Mouse (Mus musculus): ENCODE data around the gene Nadk. TPM values are rescaled to one million over a fixed set of nuclear protein-coding genes. Genes with fewer than 3 reads are reported as not detected.

Nadk gene
- polyA plus RNA-seq, 1 experiment, result 75.3 TPM

- TF ChIP-seq POLR2A (IDR thresholded peaks at IDR 0.05; ENCODE audit: low read depth, low read length) (peak; percentile 43; the same call in 1 of the 2 replicates), CTCF (IDR thresholded peaks at IDR 0.05; ENCODE audit: extremely low read depth, insufficient read depth, insufficient read length, insufficient replicate concordance) (no peak)
- peak; percentile 83 to 89 for DNase-seq (ENCODE audit: low read depth in 1 of 2, low spot score in 2 of 2)
- Histone ChIP-seq H3K27me3 (ENCODE audit: control insufficient read depth, insufficient read depth, low read length) (no peaks in the 10 kb centered on the region), H3K4me1 (ENCODE audit: control insufficient read depth, insufficient read depth, insufficient read length) (no peaks in the 10 kb centered on the region), H3K4me3 (ENCODE audit: extremely low read depth, insufficient read depth, insufficient read length) (peak within 1 kb of the TSS; percentile 82), H3K27ac (ENCODE audit: insufficient read depth, low read length) (peak within 1 kb of the TSS; percentile 99), H3K36me3 (ENCODE audit: control insufficient read depth, insufficient read depth, low read length) (no peaks in the 10 kb centered on the region)
- 0% methylated on average over 65 of the region's 65 CpGs for WGBS
These were observed 39.2 kb downstream of the Nadk start, which contains the start of gene Slc35e2 for GRCm38 (mm10) chr4:155601091-155601996. Gene Slc35e2 (plus strand): TSS chr4:155601416.

- TF ChIP-seq POLR2A (IDR thresholded peaks at IDR 0.05; ENCODE audit: low read depth, low read length), result no peak
- no peak for TF ChIP-seq CTCF (IDR thresholded peaks at IDR 0.05; ENCODE audit: extremely low read depth, insufficient read depth, insufficient read length, insufficient replicate concordance)
- Histone ChIP-seq H3K27me3 (ENCODE audit: control insufficient read depth, insufficient read depth, low read length) (no peaks in the 10 kb centered on the region), H3K4me1 (ENCODE audit: control insufficient read depth, insufficient read depth, insufficient read length) (no peaks in the 10 kb centered on the region), H3K4me3 (ENCODE audit: extremely low read depth, insufficient read depth, insufficient read length) (peak overlapping the region; percentile 82), H3K27ac (ENCODE audit: insufficient read depth, low read length) (peak overlapping the region; percentile 87), H3K36me3 (ENCODE audit: control insufficient read depth, insufficient read depth, low read length) (no peaks in the 10 kb centered on the region)
- WGBS, result 2% methylated on average over 30 of the region's 31 CpGs
- peak in 1 of 2 experiments; percentile 15 for DNase-seq (ENCODE audit: low read depth in 1 of 2, low spot score in 2 of 2)
These were observed 39.8 kb downstream of the Nadk start for GRCm38 (mm10) chr4:155601997-155602456.

GRCm38 (mm10) chr4:155602753-155603152 lies 40.6 kb downstream of the Nadk start:
- TF ChIP-seq POLR2A (IDR thresholded peaks at IDR 0.05; ENCODE audit: low read depth, low read length) (no peak), CTCF (IDR thresholded peaks at IDR 0.05; ENCODE audit: extremely low read depth, insufficient read depth, insufficient read length, insufficient replicate concordance) (no peak)
- no peak overlapping the region for H3K27ac ChIP-seq (ENCODE audit: insufficient read depth, low read length)
- 78% methylated on average over 1 of the region's 1 CpGs for WGBS
- no peaks in the 10 kb centered on the region for H3K36me3 ChIP-seq (ENCODE audit: control insufficient read depth, insufficient read depth, low read length)
- peak overlapping the region; percentile 82; the same call in 1 of the 2 replicates for H3K4me3 ChIP-seq (ENCODE audit: extremely low read depth, insufficient read depth, insufficient read length)
- DNase-seq (ENCODE audit: low read depth in 1 of 2, low spot score in 2 of 2), result no peak
- H3K27me3 ChIP-seq (ENCODE audit: control insufficient read depth, insufficient read depth, low read length), result no peaks in the 10 kb centered on the region
- no peaks in the 10 kb centered on the region for H3K4me1 ChIP-seq (ENCODE audit: control insufficient read depth, insufficient read depth, insufficient read length)

GRCm38 (mm10) chr4:155603801-155604200 lies 41.6 kb downstream of the Nadk start:
- Histone ChIP-seq H3K4me1 (ENCODE audit: control insufficient read depth, insufficient read depth, insufficient read length) (no peaks in the 10 kb centered on the region), H3K4me3 (ENCODE audit: extremely low read depth, insufficient read depth, insufficient read length) (no peak overlapping the region), H3K36me3 (ENCODE audit: control insufficient read depth, insufficient read depth, low read length) (no peaks in the 10 kb centered on the region), H3K27me3 (ENCODE audit: control insufficient read depth, insufficient read depth, low read length) (no peaks in the 10 kb centered on the region), H3K27ac (ENCODE audit: insufficient read depth, low read length) (no peak overlapping the region)
- DNase-seq (ENCODE audit: low read depth in 1 of 2, low spot score in 2 of 2), result no peak
- TF ChIP-seq CTCF (IDR thresholded peaks at IDR 0.05; ENCODE audit: extremely low read depth, insufficient read depth, insufficient read length, insufficient replicate concordance) (no peak), POLR2A (IDR thresholded peaks at IDR 0.05; ENCODE audit: low read depth, low read length) (no peak)
- WGBS, result 83% methylated on average over 6 of the region's 6 CpGs

- TF ChIP-seq CTCF (IDR thresholded peaks at IDR 0.05; ENCODE audit: extremely low read depth, insufficient read depth, insufficient read length, insufficient replicate concordance) (no peak), POLR2A (IDR thresholded peaks at IDR 0.05; ENCODE audit: low read depth, low read length) (no peak)
- Histone ChIP-seq H3K27ac (ENCODE audit: insufficient read depth, low read length) (no peak overlapping the region), H3K4me1 (ENCODE audit: control insufficient read depth, insufficient read depth, insufficient read length) (no peaks in the 10 kb centered on the region), H3K4me3 (ENCODE audit: extremely low read depth, insufficient read depth, insufficient read length) (no peak overlapping the region), H3K27me3 (ENCODE audit: control insufficient read depth, insufficient read depth, low read length) (no peaks in the 10 kb centered on the region), H3K36me3 (ENCODE audit: control insufficient read depth, insufficient read depth, low read length) (peaks cover 3% of the 10 kb centered on the region; the same call in 1 of the 2 replicates)
- 93% methylated on average over 4 of the region's 4 CpGs for WGBS
- DNase-seq (ENCODE audit: low read depth in 1 of 2, low spot score in 2 of 2), result no peak
These were observed 43.0 kb downstream of the Nadk start for GRCm38 (mm10) chr4:155605132-155605531.

- peaks cover 4% of the 10 kb centered on the region; the same call in 1 of the 2 replicates for H3K36me3 ChIP-seq (ENCODE audit: control insufficient read depth, insufficient read depth, low read length)
- no peaks in the 10 kb centered on the region for H3K4me1 ChIP-seq (ENCODE audit: control insufficient read depth, insufficient read depth, insufficient read length)
- no peak overlapping the region for H3K4me3 ChIP-seq (ENCODE audit: extremely low read depth, insufficient read depth, insufficient read length)
- 87% methylated on average over 2 of the region's 2 CpGs for WGBS
- H3K27me3 ChIP-seq (ENCODE audit: control insufficient read depth, insufficient read depth, low read length), result no peaks in the 10 kb centered on the region
- no peak overlapping the region for H3K27ac ChIP-seq (ENCODE audit: insufficient read depth, low read length)
- no peak for DNase-seq (ENCODE audit: low read depth in 1 of 2, low spot score in 2 of 2)
- TF ChIP-seq POLR2A (IDR thresholded peaks at IDR 0.05; ENCODE audit: low read depth, low read length) (no peak), CTCF (IDR thresholded peaks at IDR 0.05; ENCODE audit: extremely low read depth, insufficient read depth, insufficient read length, insufficient replicate concordance) (no peak)
These were observed 44.6 kb downstream of the Nadk start for GRCm38 (mm10) chr4:155606825-155607224.
